Mouse (Mus musculus) left cerebral cortex, adult 9 months (tissue): ENCODE results near the gene Synpo2.

Experiments
- DNase-seq, 2 experiments: peaks; one replicate each; pipeline ENCODE4 v3.0.0; 2022; ENCODE audit warnings: low spot score in 2 of 2

The Synpo2 gene

DNA sequence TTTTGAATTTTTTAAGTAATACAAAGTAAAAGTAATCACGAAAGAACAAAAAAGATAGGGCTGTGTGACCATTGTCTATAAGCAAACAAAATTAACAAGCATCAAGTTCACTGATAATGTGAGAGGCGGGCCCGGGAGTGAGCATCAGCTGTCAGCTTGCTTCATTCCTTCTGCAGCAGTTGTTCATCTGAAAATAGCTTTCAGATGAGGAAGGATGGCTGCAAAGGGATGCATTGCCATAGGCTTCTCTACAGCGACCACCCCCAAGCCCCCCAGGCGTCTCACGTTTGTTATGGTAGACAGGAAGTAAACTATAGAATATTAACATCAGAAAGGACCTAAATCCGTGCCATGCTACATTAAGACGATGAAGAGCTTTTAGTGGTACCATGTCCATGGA, 202.1 kb downstream of the Synpo2 start:
- no peak for DNase-seq
